Mouse (Mus musculus) activated CD4-positive, CD25-positive, alpha-beta regulatory T cell, adult 9 weeks (primary cell): Measurements from ENCODE around the gene Olfr725. TPM values are rescaled to one million over a fixed set of nuclear protein-coding genes. Genes with fewer than 3 reads are reported as not detected.

ENCODE experiments used
- polyA plus RNA-seq: library from polyadenylated mRNA; unstranded; fragments of 100-300 nt; shearing (Covaris generic); gene quantifications from one replicate; pipeline ENCODE4 v1.2.1, GENCODE M21; 2017

Olfr725 gene
- not detected for polyA plus RNA-seq

GRCm38 (mm10) chr14:50040275-50040674 lies at the start of gene Olfr725:
TSS of gene Olfr725 (minus strand) at chr14:50040375.

Other genes starting within 250 kb of the Olfr725 start
- not detected for gene Olfr722, start 138.4 kb downstream of the Olfr725 start, polyA plus RNA-seq
- not detected for gene Olfr723, start 108.6 kb downstream of the Olfr725 start, polyA plus RNA-seq
- gene Olfr724, start 77.1 kb downstream of the Olfr725 start, polyA plus RNA-seq: not detected
- gene Olfr726, start 50.6 kb upstream of the Olfr725 start, polyA plus RNA-seq: not detected
- not detected for gene Olfr727, start 82.8 kb upstream of the Olfr725 start, polyA plus RNA-seq
- gene Olfr728, start 102.3 kb upstream of the Olfr725 start, polyA plus RNA-seq: not detected
- not detected for gene Olfr729, start 112.5 kb upstream of the Olfr725 start, polyA plus RNA-seq
- gene Olfr730, start 147.8 kb upstream of the Olfr725 start, polyA plus RNA-seq: not detected
- 0.05 TPM for gene Olfr731, start 201.5 kb upstream of the Olfr725 start, polyA plus RNA-seq
- not detected for gene Olfr732, start 243.8 kb upstream of the Olfr725 start, polyA plus RNA-seq